Mouse (Mus musculus) layer of hippocampus, postnatal 36 days (tissue): ENCODE data around the gene Lamtor1. TPM values are rescaled to one million over a fixed set of nuclear protein-coding genes. Genes with fewer than 3 reads are reported as not detected.
"Not testable (repeated sequence)": the region's sequence is repeated elsewhere in the genome, so short reads cannot be mapped to it uniquely, and the experiment has no call there.

Experiments
- DNase-seq, 2 experiments: peaks; one replicate each; pipeline ENCODE4 v3.0.0; 2022
- total RNA-seq, 2 experiments: library from RNA; stranded (reverse); gene quantifications; 2 replicates each; pipeline ENCODE4 v1.2.3; 2021

The Lamtor1 gene
- total RNA-seq, 2 experiments from 2014 or later: 87.9 to 90.5 TPM

DNA sequence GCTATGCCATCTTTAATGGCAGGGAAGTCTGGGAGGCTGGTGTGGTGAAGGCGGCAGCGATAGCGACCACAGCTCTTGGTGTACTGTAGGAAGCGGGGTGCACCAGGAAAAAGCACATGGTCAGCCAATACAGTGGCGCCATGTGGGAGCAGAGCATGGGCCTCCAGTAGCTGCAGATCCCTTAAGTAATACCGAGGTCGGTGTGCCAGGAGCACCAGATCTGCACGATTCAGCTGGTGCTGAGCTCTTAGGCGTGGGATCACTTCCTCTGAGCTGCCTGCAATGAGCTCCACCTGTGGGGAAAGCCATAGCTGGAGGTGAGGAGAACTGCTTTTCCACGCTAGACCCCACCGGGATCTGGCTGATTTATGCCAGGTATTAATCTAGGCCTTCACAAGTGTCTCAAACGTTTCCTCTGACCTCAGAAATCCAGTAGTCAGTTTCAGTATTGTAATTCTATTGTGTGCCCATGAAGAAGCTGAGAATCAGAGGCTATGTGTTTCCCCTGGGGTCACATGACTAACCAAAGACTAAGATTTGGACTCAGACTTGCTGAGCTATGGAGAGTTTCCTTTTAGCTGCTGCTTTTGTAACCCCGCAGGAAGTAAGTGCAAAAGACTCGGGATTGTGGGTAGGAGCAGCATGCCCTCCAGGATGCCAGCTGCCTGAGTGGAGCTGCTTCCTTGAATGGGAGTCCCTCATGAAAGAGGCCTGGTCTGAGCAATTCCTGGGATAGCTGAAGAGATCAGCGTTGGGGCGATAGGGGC is 5.2 kb upstream of the Lamtor1 start:
- no peak for DNase-seq

DNA sequence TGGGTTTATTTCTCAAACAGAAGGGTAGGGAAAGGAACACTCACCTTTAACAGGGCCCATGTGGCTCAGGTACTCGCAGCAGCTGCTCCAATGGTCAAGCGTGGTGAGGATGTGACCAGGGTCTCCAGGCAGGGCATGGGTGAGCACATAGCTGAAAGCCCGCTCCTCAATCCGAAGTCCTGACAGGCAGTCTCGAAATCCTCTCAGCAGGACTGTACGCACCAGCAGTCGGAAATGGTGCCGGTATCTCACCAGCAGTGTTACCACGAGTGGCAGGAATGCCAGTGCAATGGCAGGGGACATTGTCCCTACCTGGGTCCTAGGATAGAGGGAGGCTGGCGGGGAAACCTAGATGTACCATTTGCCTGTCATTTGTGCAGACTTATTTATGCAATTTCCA is 3.7 kb upstream of the Lamtor1 start:
- no peak for DNase-seq

DNA sequence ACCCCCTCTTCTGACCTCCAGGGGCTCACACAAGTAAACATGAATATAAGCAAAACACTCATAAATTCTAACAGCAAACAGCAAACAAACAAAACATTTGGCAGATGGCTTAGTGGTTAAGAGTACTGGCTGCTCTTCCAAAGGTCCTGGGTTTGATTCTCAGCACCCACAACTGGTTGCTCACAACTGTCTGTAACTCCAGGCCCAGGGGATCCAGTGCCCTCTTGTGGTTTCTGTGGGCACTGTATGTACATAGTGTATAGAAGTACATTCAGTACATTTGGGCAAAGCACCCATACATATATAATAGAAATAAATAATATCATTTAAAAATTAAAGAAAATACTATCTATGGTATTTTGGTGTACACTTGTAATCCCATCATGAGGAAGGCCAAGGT is 2.9 kb upstream of the Lamtor1 start:
- DNase-seq: no peak

DNA sequence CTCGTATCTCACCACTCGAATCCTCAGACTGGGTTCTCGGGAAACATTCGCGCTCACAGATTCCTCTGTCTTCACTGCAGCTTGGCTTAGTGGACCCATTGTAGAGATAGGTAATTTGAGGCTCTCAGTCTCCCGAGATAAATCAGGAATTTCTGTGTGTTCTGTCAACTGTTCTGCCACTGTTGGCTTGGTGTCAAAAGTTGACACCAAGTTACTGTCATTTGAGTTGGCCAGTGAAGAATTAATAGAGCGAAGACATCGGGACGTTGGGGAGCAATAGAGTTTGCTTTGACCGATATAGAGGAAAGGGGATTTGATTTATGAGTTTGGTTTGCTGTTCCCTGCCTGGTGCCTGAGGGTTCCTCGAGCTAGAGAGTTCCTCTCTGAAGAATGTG is 580 bp downstream of the Lamtor1 start, which contains the start of gene Tomt:
Gene Tomt (minus strand): TSS at position 73 of the 395 bp plus-strand sequence.
- DNase-seq: no peak

DNA sequence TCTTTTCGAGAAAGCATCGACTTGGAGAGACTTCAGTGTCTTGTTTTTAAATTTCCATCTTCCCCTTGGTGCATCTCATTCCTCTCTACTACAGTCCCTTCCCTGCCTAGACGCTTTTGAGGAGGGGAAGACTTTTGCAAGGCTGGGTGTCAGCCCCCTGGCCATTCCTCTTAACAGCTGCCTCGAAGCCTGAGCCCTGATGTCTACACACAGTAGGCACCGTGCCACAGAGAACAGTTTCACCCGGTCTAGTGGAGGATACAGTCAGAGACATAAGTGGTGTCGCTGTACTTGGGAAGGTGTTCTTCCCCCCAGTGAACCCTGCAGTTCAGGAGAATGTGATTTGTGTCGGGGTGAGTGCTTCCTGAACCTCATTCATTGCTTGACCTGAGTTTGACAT is 992 bp downstream of the Lamtor1 start:
- DNase-seq: no peak

DNA sequence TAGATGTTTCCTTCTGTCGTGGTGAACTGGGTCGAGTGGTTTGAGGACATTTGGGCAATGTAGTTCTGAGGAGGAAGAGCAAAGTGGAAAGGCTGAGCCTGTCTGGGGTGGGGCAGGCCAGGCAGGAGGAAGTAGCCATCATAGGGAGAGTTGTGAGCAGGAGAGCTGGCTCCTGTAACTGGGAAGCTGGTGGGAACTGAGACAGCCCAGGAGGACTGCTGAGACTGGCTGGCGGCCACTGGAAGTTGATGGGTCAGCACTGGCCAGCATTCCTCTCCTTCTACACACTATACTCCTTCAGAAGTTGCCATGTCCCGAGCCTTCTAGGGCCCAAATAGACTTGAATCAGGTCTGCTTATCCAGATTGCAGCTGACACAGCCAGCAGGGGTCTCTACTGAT is 2.7 kb downstream of the Lamtor1 start:
- no peak for DNase-seq

DNA sequence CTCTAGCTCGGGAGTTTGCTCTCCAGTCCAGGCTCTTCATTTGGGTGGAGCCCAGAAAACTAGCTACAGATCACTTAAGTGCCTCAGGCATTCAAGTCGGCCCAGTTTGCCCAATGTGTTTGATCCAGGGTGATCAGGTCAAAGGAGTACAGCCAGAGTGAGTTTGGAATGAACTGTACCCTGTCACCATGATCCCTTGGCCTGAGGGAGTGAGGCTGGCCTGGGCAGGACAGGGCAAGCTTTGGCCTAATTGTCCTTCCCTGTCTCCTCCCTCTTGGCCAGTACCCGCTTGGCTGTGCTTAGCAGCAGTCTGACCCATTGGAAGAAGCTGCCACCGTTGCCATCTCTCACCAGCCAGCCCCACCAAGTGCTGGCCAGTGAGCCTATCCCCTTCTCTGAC is 4.4 kb downstream of the Lamtor1 start:
- DNase-seq: no peak

DNA sequence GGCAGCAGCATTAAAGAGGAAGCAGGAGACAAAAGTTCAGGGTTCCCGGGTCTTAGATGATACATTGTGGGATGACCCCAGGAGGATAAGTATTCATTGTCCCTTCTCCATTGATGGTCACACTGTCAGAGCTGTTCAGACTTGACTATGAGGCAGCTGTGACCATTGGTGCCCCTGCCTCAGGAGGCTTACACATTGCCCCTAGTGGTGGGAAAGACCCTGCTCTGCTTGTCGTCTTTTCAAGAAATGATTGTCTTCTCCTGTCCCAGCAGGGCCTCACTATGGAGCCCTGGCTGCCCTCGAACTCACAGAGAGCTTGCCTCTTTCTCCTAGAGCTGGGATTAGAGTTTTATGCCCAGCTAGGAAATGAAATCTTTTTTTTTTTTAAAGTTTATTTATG is 6.3 kb downstream of the Lamtor1 start:
- no peak for DNase-seq

DNA sequence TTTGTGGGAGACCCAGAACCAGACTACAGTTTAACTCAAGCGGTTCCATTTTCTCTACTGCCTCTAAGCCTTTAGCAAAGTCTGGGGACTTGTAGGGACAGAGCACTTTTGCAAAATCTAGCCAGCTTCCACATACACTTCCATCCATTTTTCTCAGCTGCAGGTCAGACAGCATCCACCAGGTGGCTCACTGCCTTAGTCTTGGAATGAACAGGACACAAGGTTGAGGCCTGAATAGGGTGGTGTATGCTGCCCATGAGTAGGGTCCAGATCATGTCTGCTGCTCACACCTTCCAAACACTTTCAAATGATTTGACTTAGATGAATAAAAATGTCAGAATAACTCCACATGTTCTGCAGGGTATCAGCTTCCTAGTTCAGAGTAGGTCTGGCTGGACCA is 12.4 kb downstream of the Lamtor1 start:
- peak in 1 of 2 experiments; percentile 54 for DNase-seq

DNA sequence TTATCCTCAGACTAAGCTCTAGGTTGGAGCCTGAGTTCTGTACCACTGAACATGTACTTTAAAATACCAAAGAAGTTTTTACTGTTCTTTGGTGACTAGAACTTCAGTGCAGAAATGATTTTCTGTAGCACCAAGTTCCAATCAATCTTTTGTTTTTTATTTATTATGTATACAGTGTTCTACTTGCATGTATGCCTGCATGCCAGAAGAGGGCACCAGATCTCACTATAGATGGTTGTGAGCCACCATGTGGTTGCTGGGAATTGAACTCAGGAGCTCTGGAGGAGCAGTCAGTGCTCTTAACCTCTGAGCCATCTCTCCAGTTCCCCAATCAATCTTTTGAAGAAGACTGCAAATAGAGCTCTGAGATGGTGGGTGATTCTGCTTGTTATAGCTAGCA is 20.2 kb downstream of the Lamtor1 start:
- DNase-seq: not testable (repeated sequence)

DNA sequence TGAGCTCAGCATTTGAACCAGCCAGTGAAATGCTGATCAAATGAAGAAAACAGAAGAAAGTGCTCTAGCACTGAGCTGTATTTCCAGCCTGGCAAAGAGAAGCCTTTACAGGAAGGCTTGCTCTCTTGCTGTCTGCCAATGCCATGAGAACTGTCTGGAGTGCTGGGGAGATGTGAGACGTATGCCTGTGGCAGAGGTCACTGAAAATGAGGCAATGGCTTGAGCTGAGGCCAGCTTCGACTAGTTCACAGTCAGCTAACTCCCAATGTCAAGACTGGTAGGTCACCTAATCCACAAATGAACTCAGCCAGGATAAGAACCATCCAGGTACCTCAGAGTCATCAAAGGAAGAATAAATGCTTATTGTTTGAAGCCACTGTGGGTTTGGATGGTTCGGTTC is 22.4 kb downstream of the Lamtor1 start:
- no peak for DNase-seq

DNA sequence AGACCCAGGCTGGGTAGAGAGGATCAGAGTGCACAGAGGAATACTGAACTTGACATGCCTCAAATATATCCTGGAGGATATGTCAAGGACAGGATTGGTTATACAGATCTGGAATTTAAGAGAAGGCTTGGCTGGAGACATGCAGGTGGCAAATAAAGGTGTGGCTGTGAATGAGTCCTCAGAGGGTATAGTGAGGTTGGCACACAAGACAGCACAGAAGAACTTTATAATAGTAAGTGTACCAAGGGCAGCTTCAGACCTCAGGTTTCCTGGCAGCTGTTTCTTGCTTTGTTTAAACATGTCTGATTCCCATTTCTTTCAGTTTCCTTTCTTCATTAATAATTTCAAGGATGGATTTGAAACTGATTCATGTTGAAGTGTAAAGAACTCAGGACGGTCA is 26.8 kb downstream of the Lamtor1 start:
- DNase-seq: no peak

DNA sequence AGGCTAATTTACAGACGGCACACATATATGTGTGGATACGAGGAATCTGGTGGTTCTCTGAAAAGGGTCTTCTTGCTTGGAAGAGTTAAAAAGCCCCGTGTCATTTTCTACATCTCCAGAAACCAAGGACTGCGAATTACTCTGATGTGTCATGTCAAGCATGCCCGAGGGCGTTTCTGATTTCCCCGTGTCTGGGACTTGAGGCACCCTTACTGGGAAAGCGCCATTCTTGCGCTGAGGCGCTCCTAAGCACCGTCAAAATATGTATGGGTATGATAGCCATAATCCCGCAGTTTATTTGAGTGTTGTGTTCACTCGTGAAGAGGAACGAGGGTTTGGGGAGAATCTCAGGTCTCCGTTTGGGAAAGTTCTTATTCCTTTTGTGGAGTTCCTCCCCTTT is 27.6 kb downstream of the Lamtor1 start:
- no peak for DNase-seq

DNA sequence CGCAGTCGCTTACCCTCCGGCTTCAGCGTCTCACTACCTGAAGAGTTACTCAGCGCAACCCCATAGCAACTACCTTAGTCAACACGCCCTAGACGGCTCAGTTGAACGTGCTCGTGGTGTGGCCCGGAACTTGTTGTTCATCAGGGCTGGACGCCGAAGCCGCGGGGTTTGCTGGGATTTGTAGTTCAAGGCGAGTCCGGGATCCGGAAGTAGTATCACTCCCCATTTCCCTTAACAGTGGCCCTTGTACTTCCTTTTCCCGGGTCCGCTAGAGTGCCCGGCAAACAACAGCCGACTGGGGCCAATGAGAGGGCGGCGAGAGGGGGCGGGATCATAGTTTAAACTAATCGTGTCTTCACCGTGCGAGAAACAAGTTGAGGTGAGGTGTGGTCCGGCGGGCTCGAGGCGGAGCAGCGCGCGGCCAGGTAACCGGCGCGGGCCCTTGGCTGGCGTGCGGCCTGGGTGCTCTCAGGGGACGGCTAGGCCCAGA is 28.1 kb downstream of the Lamtor1 start, which contains the start of the genes Lrrc51 and Numa1:
Gene Lrrc51 (minus strand): TSS at position 145 of the 490 bp plus-strand sequence.
Gene Numa1 (plus strand): TSS at position 361 of the 490 bp plus-strand sequence.
- DNase-seq: peak; percentile 96 to 97

DNA sequence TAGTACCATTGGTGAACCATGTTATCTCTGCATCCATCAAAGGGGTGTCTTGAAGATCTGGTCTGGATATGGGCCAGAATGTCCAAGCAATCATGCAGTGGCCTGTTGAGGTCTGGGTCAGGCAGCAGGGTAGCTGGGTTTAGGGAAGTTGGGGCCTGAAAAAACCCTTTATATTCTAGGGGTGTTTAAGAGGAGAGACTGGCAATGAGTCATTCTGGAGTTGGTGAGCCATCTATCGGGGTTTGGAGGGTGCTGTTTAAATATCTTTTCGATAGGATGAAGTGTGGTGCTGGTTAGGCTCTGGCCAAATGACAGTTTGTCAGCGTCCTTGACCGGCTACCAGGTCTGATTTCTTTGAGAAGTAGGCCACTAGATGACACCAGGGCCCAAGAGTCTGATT is 30.3 kb downstream of the Lamtor1 start:
- no peak for DNase-seq

DNA sequence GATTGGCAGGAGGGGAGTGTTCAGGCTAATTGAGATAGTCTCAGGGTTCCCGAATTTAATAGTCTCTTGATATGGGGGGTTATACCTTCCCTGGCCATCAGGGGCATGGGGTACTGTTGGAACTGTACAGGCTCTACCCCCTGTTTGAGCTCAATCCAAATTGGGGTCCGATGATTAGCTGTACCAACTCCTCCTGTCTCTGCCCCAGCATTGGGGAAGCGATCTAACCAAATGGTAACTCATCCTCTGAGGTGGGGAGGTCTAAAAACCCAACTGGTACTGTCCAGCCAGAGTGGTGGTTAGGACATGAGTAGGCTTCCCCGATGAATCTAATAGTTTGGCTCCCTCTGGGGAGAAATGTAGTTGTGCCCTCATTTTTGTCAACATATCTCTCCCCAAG is 31.3 kb downstream of the Lamtor1 start:
- no peak for DNase-seq

DNA sequence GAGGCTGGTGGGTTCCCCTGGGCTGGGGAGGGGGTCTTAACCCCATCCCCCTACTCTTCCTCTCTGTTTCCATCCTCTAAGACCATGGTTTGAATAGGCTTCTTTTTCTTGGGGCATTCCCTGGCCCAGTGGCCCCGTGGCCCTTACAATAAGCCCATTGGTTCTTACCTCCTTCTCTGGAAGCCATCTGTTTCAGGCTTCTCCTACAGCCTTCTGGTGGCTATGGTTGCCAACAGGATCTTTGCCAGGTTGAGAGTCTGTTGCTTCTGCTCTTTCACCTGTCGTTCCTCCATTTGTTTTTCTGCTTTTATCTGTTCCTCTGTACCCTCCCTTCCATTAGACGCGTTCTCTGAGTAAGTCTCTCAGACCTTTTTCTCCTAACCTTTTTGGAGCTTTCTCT is 31.9 kb downstream of the Lamtor1 start:
- peak; percentile 24 to 25 for DNase-seq

DNA sequence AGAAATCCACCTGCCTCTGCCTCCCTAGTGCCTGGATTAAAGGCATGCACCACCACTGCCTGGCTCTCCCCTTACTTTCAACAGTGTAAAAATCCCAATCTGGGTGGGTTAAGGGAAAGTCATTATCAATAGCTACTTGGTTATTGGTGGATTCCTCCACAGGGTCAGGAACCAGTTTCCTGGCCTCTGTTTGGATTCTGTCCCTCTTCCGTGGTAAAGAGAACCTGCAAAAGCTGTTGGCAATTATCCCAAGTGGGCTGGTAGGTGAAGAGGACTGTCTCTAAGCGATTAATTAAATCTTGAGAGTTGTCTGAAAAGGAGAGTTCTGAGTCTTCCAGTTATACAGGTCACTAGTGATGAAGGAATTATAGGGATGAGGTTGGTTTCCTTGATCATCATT is 32.6 kb downstream of the Lamtor1 start:
- DNase-seq: no peak

DNA sequence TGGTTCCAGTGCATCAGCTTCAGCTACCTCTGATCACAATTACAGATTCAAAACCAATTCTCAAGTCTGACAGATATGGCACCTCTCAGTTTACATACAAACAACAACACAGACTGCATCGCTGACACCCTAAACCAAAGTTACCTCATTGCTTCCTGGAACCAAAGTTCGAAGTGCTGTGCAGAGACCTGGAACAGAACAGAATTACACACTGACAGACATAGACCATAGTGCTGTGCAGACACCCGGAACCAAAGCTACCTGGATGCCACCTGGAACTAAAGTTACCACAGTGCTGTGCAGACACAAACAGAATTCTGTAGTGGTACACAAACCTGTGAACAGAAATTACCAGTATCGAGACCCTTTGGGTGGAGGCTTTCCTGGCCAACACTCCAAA is 34.1 kb downstream of the Lamtor1 start:
- DNase-seq: no peak

DNA sequence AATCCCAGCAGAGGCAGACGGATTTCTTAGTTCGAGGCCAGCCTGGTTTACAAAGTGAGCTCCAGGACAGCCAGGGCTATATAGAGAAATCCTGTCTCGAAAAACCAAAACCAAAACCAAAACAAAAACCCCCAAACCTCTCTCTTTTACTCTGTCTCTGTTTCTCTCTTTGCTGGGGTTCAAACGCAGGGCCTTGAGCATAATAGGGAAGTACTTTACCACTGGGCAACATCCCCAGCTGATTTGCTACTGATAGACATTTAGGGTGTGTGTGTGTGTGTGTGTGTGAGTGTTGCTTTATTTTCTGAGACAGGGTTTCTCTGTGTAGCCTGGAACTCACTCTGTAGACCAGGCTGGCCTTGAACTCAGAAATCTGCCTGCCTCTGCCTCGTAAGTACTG is 43.3 kb downstream of the Lamtor1 start:
- not testable (repeated sequence) for DNase-seq

DNA sequence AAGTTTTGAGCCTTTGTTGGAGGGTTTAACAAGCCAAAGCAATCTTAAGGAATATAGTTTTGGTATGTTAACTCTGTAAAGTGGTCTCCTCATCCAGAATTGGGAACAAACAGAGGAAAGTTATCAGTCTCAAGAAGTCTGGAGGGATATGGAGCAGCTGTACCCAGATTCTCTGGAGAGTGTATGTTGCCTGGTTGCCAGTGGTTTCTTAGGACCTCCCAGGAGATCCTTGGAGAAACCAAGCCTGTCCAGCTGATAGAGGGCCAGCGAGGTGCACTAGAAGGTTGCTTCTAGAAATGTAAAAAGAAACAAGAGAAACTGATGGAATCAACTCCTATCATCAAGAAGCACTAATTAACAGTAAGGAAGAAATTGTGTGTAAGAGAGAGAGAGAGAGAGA is 45.9 kb downstream of the Lamtor1 start:
- no peak for DNase-seq

DNA sequence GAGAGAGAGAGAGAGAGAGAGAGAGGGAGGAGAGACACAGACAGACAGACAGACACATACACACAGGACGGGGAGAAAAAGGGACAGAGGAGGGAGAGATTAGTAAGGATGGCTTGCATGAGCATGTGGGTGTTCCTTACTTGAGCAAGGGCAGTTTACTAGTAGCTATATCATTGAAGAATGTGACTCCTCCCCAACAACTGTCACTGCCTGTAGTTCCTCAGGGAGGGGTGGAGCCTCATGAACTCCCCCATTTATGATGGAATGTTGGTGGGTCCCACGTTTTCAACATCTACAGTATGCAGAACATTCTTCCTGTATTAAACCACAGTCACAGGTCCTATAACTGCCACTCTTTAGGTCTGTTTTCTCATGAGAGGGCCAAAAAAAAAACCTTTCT is 46.4 kb downstream of the Lamtor1 start:
- DNase-seq: no peak

DNA sequence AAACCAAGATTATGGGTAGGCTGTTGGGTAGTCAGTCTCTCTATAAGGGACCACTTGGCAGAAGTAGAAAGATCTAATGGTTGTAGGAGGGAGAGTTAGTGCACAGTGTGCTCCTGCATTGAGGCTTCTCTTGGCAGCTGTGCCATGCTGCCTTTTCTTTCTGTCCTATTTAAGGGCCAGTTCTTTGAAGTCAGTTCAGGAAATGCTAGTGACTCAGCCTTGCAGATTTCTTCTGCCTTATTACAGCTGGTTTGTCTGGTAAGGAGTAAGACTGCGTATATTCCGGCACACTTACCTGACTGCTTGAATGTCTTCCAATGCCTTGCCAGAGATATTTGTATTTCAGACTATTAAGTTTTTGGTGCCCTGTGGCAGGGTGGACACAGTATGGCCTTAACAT is 48.5 kb downstream of the Lamtor1 start:
- DNase-seq: no peak

DNA sequence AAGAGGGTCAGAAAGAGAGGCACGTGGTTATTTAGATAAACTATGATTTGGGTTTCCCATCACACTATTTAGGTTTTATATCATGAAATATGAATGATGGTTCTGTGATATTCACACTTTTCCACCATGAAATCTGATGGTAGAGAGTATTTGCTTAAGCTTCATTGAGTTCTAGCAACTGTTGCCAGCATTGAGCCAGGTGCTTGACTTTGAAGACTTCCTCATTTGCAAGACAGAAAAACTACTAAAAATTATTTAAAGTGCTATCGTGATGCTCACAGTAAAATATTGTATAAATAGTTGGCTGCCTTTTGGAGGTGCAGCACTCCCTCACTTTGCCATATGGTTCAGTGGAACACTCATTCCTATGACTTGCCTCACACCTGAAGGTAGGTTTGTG is 49.6 kb downstream of the Lamtor1 start:
- DNase-seq: no peak

DNA sequence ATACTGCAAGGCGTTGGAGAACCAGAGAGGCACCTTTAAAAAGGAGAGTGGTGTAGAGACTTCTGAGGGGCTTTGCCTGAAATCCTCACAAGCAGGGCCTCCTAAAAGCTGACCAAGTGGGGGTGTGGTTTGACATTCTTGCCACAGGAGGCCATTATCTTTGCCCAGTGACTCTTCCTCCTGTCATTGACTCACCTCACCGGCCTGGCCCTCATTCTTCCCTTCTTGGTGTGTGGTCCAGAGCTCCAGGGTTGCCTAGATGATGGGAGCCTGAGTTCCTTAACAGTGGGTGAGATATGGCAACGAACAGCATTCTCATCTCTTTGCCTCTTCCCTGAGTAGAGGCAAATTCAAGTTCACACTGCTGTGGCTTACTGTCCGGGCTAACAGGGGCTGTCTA is 50.2 kb downstream of the Lamtor1 start:
- no peak for DNase-seq
